Mouse (Mus musculus) 416B (cell line): ENCODE results near the gene Uvrag.
A peak's percentile ranks its signal among the peaks of the same experiment; 100 is the strongest.

ENCODE experiments used
- DNase-seq: peaks from one replicate; pipeline ENCODE4 v3.0.0; 2011; ENCODE audit warnings: low read depth

The Uvrag gene

GRCm38 (mm10) chr7:98928336-98929025 is 212.5 kb downstream of the Uvrag start:
- peak; percentile 24 for DNase-seq

- no peak for DNase-seq
Measured at GRCm38 (mm10) chr7:98926906-98927528, 213.9 kb downstream of the Uvrag start.

GRCm38 (mm10) chr7:98924380-98924869 is 216.5 kb downstream of the Uvrag start:
- no peak for DNase-seq

GRCm38 (mm10) chr7:98922984-98923383 is 218.0 kb downstream of the Uvrag start:
- DNase-seq: no peak

- DNase-seq: no peak
Measured at GRCm38 (mm10) chr7:98917407-98917806, 223.5 kb downstream of the Uvrag start.

GRCm38 (mm10) chr7:98916581-98916980 is 224.4 kb downstream of the Uvrag start:
- no peak for DNase-seq

- DNase-seq: peak; percentile 54
Measured at GRCm38 (mm10) chr7:98912953-98913360, 228.0 kb downstream of the Uvrag start.

- DNase-seq: no peak
Measured at GRCm38 (mm10) chr7:98911276-98911675, 229.7 kb downstream of the Uvrag start.

- no peak for DNase-seq
Measured at GRCm38 (mm10) chr7:98910712-98911111, 230.2 kb downstream of the Uvrag start.

GRCm38 (mm10) chr7:98910164-98910563 is 230.8 kb downstream of the Uvrag start:
- DNase-seq: no peak

GRCm38 (mm10) chr7:98907476-98907875 is 233.5 kb downstream of the Uvrag start:
- DNase-seq: no peak

GRCm38 (mm10) chr7:98904659-98905362 is 236.1 kb downstream of the Uvrag start:
- no peak for DNase-seq

- DNase-seq: no peak
Measured at GRCm38 (mm10) chr7:98903884-98904283, 237.1 kb downstream of the Uvrag start.

GRCm38 (mm10) chr7:98901120-98901519 is 239.8 kb downstream of the Uvrag start:
- no peak for DNase-seq

- no peak for DNase-seq
Measured at GRCm38 (mm10) chr7:98899815-98900214, 241.1 kb downstream of the Uvrag start.

- no peak for DNase-seq
Measured at GRCm38 (mm10) chr7:98897323-98897722, 243.6 kb downstream of the Uvrag start.

- no peak for DNase-seq
Measured at GRCm38 (mm10) chr7:98895501-98896095, 245.3 kb downstream of the Uvrag start.

- DNase-seq: no peak
Measured at GRCm38 (mm10) chr7:98894768-98895167, 246.2 kb downstream of the Uvrag start.

- no peak for DNase-seq
Measured at GRCm38 (mm10) chr7:98894305-98894704, 246.6 kb downstream of the Uvrag start.

- DNase-seq: no peak
Measured at GRCm38 (mm10) chr7:98893144-98893543, 247.8 kb downstream of the Uvrag start.

- no peak for DNase-seq
Measured at GRCm38 (mm10) chr7:98889211-98889610, 251.7 kb downstream of the Uvrag start.

- DNase-seq: no peak
Measured at GRCm38 (mm10) chr7:98888810-98889209, 252.1 kb downstream of the Uvrag start.
